Mouse (Mus musculus) lung, embryonic 14.5 days (tissue): ENCODE measurements at regions not wholly inside any gene's neighbourhood (a gene's known extent, or its start where the extent isn't known, plus 50 kb on each side); places are given as distances from the start of the nearest gene placed in this dataset.
A peak's percentile ranks its signal among the peaks of the same experiment; 100 is the strongest.

Experiments used
- ATAC-seq: fragments of 200-750 bp; cut with Nextera tagmentation; 2 replicates; pipeline ENCODE4 v1.8.0; 2017; ENCODE audit warnings: mild to moderate bottlenecking, moderate TSS enrichment, moderate library complexity; ENCODE audit not compliant: insufficient read depth
- DNase-seq: peaks from one replicate; pipeline ENCODE4 v3.0.0-alpha.2; 2015
- H3K27ac ChIP-seq: fragments of 300-500 bp; sonication (generic); 2 replicates; pipeline ENCODE4 v1.5.1; 2014; ENCODE audit warnings: low read depth, mild to moderate bottlenecking, moderate library complexity
- H3K27me3 ChIP-seq: fragments of 300-500 bp; sonication (generic); 2 replicates; pipeline ENCODE4 v1.6.1; 2014; ENCODE audit warnings: low read length, control low read depth; ENCODE audit not compliant: insufficient read depth
- H3K36me3 ChIP-seq: fragments of 300-500 bp; sonication (generic); 2 replicates; pipeline ENCODE4 v1.6.1; 2014; ENCODE audit warnings: control low read depth; ENCODE audit not compliant: insufficient read depth
- H3K4me1 ChIP-seq: fragments of 300-500 bp; sonication (generic); 2 replicates; pipeline ENCODE4 v1.6.1; 2014; ENCODE audit warnings: antibody characterized with exemption, control low read depth; ENCODE audit not compliant: insufficient read depth
- H3K4me2 ChIP-seq: fragments of 300-500 bp; sonication (generic); 2 replicates; pipeline ENCODE4 v1.6.1; 2014; ENCODE audit warnings: mild to moderate bottlenecking
- H3K4me3 ChIP-seq: fragments of 300-500 bp; sonication (generic); 2 replicates; pipeline ENCODE4 v1.5.1; 2014; ENCODE audit warnings: low read depth, low read length
- H3K9ac ChIP-seq: fragments of 300-500 bp; sonication (generic); 2 replicates; pipeline ENCODE4 v1.6.1; 2014
- H3K9me3 ChIP-seq: fragments of 300-500 bp; sonication (generic); 2 replicates; pipeline ENCODE4 v1.6.1; 2016; ENCODE audit warnings: low read depth, low read length, control low read depth
- CTCF ChIP-seq: IDR thresholded peaks from 2 replicates; pipeline ENCODE4 v1.5.1; 2016; ENCODE audit warnings: antibody characterized with exemption, low read depth
- WGBS: fragments of 180-500 bp; shearing (Covaris S2); extraction: QIAGEN DNeasy Blood & Tissue Kit; methylation state at CpG from one replicate; pipeline ENCODE4 v1.1.7; 2014; 5-methylcytosine and 5-hydroxymethylcytosine counted together

- no peak overlapping the region for H3K9ac ChIP-seq
- WGBS: 43% methylated on average over 2 of the region's 2 CpGs
- H3K4me3 ChIP-seq: no peak overlapping the region
- H3K9me3 ChIP-seq: no peaks in the 10 kb centered on the region
- no peak overlapping the region for H3K4me2 ChIP-seq
- DNase-seq (no peak), ATAC-seq (no peak)
- H3K36me3 ChIP-seq: no peaks in the 10 kb centered on the region
- H3K4me1 ChIP-seq: no peaks in the 10 kb centered on the region
- H3K27ac ChIP-seq: no peak overlapping the region
- TF ChIP-seq CTCF: no peak
- H3K27me3 ChIP-seq: no peaks in the 10 kb centered on the region
Measured at GRCm38 (mm10) chr3:153776738-153777137, 51.8 kb upstream of the St6galnac3 start.

- no peaks in the 10 kb centered on the region for H3K27me3 ChIP-seq
- H3K27ac ChIP-seq: no peak overlapping the region
- H3K9ac ChIP-seq: no peak overlapping the region
- DNase-seq (no peak), ATAC-seq (no peak)
- H3K36me3 ChIP-seq: no peaks in the 10 kb centered on the region
- no peak overlapping the region for H3K4me2 ChIP-seq
- 0 out of 2 replicates have a peak, but pooled peaks cover 6% of the 10 kb centered on the region for H3K4me1 ChIP-seq
- no peak overlapping the region for H3K4me3 ChIP-seq
- 68% methylated on average over 7 of the region's 7 CpGs for WGBS
- H3K9me3 ChIP-seq: no peaks in the 10 kb centered on the region
- TF ChIP-seq CTCF: no peak
Measured at GRCm38 (mm10) chr3:153778386-153778785, 53.4 kb upstream of the St6galnac3 start.

GRCm38 (mm10) chr3:153782467-153782866 is 57.5 kb upstream of the St6galnac3 start:
- H3K9ac ChIP-seq: no peak overlapping the region
- TF ChIP-seq CTCF: no peak
- WGBS: 47% methylated on average over 5 of the region's 5 CpGs
- H3K4me1 ChIP-seq: 0 out of 2 replicates have a peak, but pooled peaks cover 10% of the 10 kb centered on the region
- no peaks in the 10 kb centered on the region for H3K9me3 ChIP-seq
- H3K4me2 ChIP-seq: no peak overlapping the region
- no peak overlapping the region for H3K27ac ChIP-seq
- H3K4me3 ChIP-seq: no peak overlapping the region
- no peaks in the 10 kb centered on the region for H3K27me3 ChIP-seq
- H3K36me3 ChIP-seq: no peaks in the 10 kb centered on the region
- ATAC-seq: no peak
- DNase-seq: no peak

GRCm38 (mm10) chr3:153783294-153783741 is 58.3 kb upstream of the St6galnac3 start:
- no peak for TF ChIP-seq CTCF
- DNase-seq (peak; percentile 21), ATAC-seq (peak; percentile 71)
- Histone ChIP-seq H3K4me3 (no peak overlapping the region), H3K36me3 (no peaks in the 10 kb centered on the region), H3K27me3 (no peaks in the 10 kb centered on the region), H3K9me3 (no peaks in the 10 kb centered on the region), H3K4me2 (peak overlapping the region; percentile 4; the same call in 1 of the 2 replicates), H3K4me1 (0 out of 2 replicates have a peak, but pooled peaks cover 10% of the 10 kb centered on the region), H3K27ac (peak overlapping the region; percentile 40), H3K9ac (no peak overlapping the region)
- WGBS: 37% methylated on average over 7 of the region's 7 CpGs

- DNase-seq (peak; percentile 15), ATAC-seq (no peak)
- H3K27ac ChIP-seq: no peak overlapping the region; the same call in 1 of the 2 replicates
- no peaks in the 10 kb centered on the region for H3K27me3 ChIP-seq
- no peak for TF ChIP-seq CTCF
- whole genome bisulfite sequencing: 38% methylated on average over 8 of the region's 8 CpGs
- no peaks in the 10 kb centered on the region for H3K9me3 ChIP-seq
- H3K36me3 ChIP-seq: no peaks in the 10 kb centered on the region
- no peak overlapping the region for H3K4me3 ChIP-seq
- no peak overlapping the region for H3K4me2 ChIP-seq
- no peak overlapping the region for H3K9ac ChIP-seq
- H3K4me1 ChIP-seq: 0 out of 2 replicates have a peak, but pooled peaks cover 10% of the 10 kb centered on the region
Measured at GRCm38 (mm10) chr3:153783928-153784570, 59.1 kb upstream of the St6galnac3 start.

GRCm38 (mm10) chr3:153790455-153790856 is 53.6 kb upstream of the Asb17 start:
- H3K9ac ChIP-seq: no peak overlapping the region
- no peaks in the 10 kb centered on the region for H3K36me3 ChIP-seq
- no peak for DNase-seq
- WGBS: 80% methylated on average over 7 of the region's 7 CpGs
- ATAC-seq: no peak
- no peak for TF ChIP-seq CTCF
- H3K27ac ChIP-seq: no peak overlapping the region
- no peak overlapping the region for H3K4me3 ChIP-seq
- no peaks in the 10 kb centered on the region for H3K27me3 ChIP-seq
- no peaks in the 10 kb centered on the region for H3K9me3 ChIP-seq
- no peaks in the 10 kb centered on the region for H3K4me1 ChIP-seq
- H3K4me2 ChIP-seq: no peak overlapping the region

GRCm38 (mm10) chr3:153790883-153791609 is 53.0 kb upstream of the Asb17 start:
- H3K4me1 ChIP-seq: no peaks in the 10 kb centered on the region
- ATAC-seq (0 out of 2 replicates have a peak, but pooled peaks have one; percentile 44), DNase-seq (no peak)
- 69% methylated on average over 9 of the region's 9 CpGs for WGBS
- H3K9ac ChIP-seq: no peak overlapping the region
- no peak for TF ChIP-seq CTCF
- no peaks in the 10 kb centered on the region for H3K9me3 ChIP-seq
- H3K36me3 ChIP-seq: no peaks in the 10 kb centered on the region
- no peak overlapping the region for H3K4me2 ChIP-seq
- H3K27me3 ChIP-seq: no peaks in the 10 kb centered on the region
- H3K4me3 ChIP-seq: no peak overlapping the region
- no peak overlapping the region for H3K27ac ChIP-seq
